Mouse (Mus musculus): Measurements from ENCODE around the gene Hpse2. TPM values are rescaled to one million over a fixed set of nuclear protein-coding genes. Genes with fewer than 3 reads are reported as not detected.

Hpse2 gene
- polyA plus RNA-seq, 1 experiment from 2014 or later: 1.3 TPM

Other genes starting within 250 kb of the Hpse2 start
- 0.66 and 0.67 TPM in 2 replicates for gene Cnnm1, start 52.1 kb upstream of the Hpse2 start, polyA plus RNA-seq (2016; fragmentation: Nextera tagmentation; extraction: Ambion mirVana)
- 54.9 and 58.5 TPM in 2 replicates for gene Got1, start 136.2 kb upstream of the Hpse2 start, polyA plus RNA-seq (2016; fragmentation: Nextera tagmentation; extraction: Ambion mirVana)
- gene Nkx2-3, start 224.0 kb upstream of the Hpse2 start, polyA plus RNA-seq (2016; fragmentation: Nextera tagmentation; extraction: Ambion mirVana): 0.21 and 0.22 TPM in 2 replicates

Data from hindbrain, embryonic 12.5 days (tissue).